Mouse (Mus musculus) erythroblast, embryonic 14.5 days (primary cell): Measurements from ENCODE around the gene Ptpn14.

Experiments
- GATA1 ChIP-seq: IDR thresholded peaks from 2 replicates; pipeline ENCODE4 v1.6.1; 2012; ENCODE audit warnings: low read length, inconsistent platforms, mixed read lengths
- TAL1 ChIP-seq: IDR thresholded peaks from 3 replicates; pipeline ENCODE4 v1.6.1; 2012; ENCODE audit warnings: low read length, inconsistent platforms, mixed read lengths

DNA sequence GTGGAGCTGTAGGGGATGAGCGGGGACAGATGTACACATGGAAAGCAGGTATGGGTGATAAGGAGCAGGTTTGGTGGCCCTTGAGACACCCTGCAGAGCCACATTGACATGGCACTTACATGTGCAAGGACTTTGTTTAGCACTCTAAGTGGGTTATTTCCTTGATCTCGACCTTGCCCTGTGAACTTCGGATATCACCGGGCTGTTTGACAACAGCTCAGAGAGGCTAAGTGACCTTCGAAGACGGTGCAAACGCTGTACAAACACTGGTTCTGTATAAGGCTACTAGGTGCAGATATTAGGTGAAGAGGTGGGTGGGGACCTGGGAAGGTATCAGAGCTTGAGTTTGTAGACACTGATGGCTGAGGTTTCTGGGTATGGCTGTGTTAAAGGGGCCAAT, 12.0 kb downstream of the Ptpn14 start:
- TF ChIP-seq TAL1, result no peak
- no peak for TF ChIP-seq GATA1
